Mouse (Mus musculus) bone marrow, adult 2 months (tissue): ENCODE measurements at regions not wholly inside any gene's neighbourhood (a gene's known extent, or its start where the extent isn't known, plus 50 kb on each side); places are given as distances from the start of the nearest gene placed in this dataset.
A peak's percentile ranks its signal among the peaks of the same experiment; 100 is the strongest.

Experiments used
- H3K27ac ChIP-seq: fragments of 200-500 bp; 2 replicates; pipeline ENCODE4 v1.5.1; 2012; ENCODE audit warnings: low read depth, mild to moderate bottlenecking, control low read depth, inconsistent platforms, low read length; ENCODE audit not compliant: control insufficient read depth, poor library complexity, insufficient read depth
- H3K4me1 ChIP-seq: fragments of 200-500 bp; 2 replicates; pipeline ENCODE4 v1.6.1; 2011; ENCODE audit warnings: low read length; ENCODE audit not compliant: control insufficient read depth, insufficient read depth
- H3K4me3 ChIP-seq: fragments of 200-500 bp; replicated peaks from 2 replicates; pipeline ENCODE3; 2011; ENCODE audit warnings: mild to moderate bottlenecking, low read depth, low read length, control low read depth; ENCODE audit not compliant: control insufficient read depth
- CTCF ChIP-seq: fragments of 200-500 bp; IDR thresholded peaks from 2 replicates; pipeline ENCODE4 v1.5.1; 2011; ENCODE audit warnings: low read length, control low read depth; ENCODE audit not compliant: control insufficient read depth, insufficient read depth
- POLR2A ChIP-seq: fragments of 200-500 bp; IDR thresholded peaks from 2 replicates; pipeline ENCODE4 v1.6.1; 2011; ENCODE audit warnings: low read depth, mild to moderate bottlenecking, control low read depth, low read length, borderline replicate concordance; ENCODE audit not compliant: control insufficient read depth
- WGBS: fragments of 180-500 bp; shearing (Covaris S2); methylation state at CpG from one replicate; pipeline ENCODE4 v1.1.7; 2018; 5-methylcytosine and 5-hydroxymethylcytosine counted together

DNA sequence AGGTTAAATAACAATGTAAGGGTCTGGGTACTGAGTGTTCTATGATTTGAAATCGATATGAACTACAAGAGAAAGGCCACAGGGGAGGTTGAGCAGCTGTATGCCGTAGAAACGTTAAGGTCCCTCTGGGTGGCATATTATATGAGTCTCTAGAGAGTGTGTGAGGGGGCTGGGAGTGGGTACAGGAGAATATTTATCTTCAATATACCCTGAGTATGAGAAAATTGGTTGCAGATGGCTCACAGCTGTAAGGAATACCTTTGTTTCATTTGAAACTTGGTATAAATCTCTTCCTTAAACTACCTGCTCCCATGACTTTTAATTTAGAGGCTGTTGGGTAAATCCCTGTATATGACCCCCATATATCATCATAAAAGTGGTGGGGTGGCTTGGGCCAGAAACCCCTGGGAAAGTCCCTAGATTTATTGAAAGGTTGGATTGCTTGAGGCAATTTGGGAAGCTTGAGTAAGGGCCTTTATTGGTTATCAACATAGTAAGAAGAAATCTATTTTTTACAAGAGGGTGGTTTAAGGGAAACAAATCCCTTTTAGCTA is 128.7 kb upstream of the Prkg2 start:
- 77% methylated on average over 3 of the region's 3 CpGs for WGBS
- TF ChIP-seq CTCF = no peak
- no peak for TF ChIP-seq POLR2A
- H3K27ac ChIP-seq = no peak overlapping the region
- H3K4me1 ChIP-seq = no peaks in the 10 kb centered on the region
- no peak overlapping the region for H3K4me3 ChIP-seq

DNA sequence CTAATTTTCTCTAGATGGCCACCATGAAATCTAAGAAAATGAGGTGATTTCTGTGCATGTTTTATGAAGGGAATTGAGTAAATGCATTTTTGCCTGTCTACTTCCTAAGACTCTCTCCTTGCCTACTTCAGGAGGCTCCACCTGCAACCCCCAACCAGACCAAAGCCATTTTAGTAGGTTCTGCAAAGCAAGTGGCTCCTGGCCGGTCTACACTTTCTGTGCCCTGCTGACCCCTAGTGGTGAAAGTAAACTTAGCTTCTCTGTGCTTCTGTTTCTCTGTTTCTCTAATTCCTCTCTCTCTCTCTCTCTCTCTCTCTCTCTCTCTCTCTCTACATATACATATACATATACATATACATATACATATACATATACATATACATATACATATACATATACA is 120.8 kb upstream of the Prkg2 start:
- TF ChIP-seq POLR2A (no peak), CTCF (peak; percentile 45; the same call in 1 of the 2 replicates)
- Histone ChIP-seq H3K27ac (no peak overlapping the region), H3K4me3 (no peak overlapping the region), H3K4me1 (no peaks in the 10 kb centered on the region)
- WGBS = 11% methylated on average over 1 of the region's 1 CpGs

DNA sequence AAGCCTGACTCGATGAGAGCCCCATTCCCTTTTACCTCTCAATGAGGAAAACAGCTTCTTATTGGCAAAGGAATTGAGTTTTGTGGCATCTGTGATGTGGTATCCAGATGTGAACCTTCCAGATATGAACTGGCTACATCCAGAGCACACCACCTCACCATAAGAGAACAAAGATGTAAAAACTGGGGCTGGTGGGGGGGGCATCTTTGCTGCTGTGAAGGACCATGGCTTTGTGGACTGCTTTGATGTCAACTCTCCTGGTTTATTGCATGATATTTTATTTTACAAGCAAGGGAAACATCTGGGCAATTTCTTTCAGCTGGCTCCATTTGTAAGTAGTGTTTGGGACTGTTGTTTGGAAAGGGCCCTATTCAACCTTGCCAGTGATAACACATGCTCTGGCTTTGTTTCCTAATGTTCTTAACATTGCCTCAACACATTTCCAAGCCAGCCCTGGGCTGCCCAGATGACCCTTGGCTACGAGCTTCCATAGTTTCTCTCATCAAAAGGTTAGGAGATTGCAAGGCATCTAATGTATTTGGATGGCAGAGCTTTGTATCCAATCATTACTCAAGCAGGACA is 116.2 kb upstream of the Prkg2 start:
- WGBS = 63% methylated on average over 2 of the region's 2 CpGs
- TF ChIP-seq CTCF (no peak), POLR2A (no peak)
- no peak overlapping the region for H3K27ac ChIP-seq
- H3K4me3 ChIP-seq = no peak overlapping the region
- no peaks in the 10 kb centered on the region for H3K4me1 ChIP-seq

DNA sequence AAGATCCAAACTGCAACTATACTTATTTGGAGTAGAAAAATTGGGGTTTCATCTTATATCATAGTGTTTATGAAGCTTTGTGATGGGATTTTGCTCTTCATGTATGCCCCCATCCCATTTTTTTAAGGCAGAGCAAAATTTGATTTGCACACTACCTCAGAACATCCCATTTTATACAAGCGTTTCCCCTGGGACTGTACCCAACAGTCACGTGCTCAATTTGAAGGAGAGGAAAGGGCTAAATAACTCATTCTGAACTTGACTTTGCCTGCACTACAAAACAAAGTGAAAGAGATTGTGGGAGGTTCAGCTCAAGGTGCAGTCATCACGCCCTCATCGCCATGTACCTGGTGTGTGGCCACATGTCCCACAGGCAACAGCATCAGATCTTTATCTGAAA is 115.1 kb upstream of the Prkg2 start:
- 73% methylated on average over 4 of the region's 4 CpGs for WGBS
- H3K4me3 ChIP-seq = no peak overlapping the region
- no peak overlapping the region for H3K27ac ChIP-seq
- no peaks in the 10 kb centered on the region for H3K4me1 ChIP-seq
- TF ChIP-seq CTCF (no peak), POLR2A (no peak)

DNA sequence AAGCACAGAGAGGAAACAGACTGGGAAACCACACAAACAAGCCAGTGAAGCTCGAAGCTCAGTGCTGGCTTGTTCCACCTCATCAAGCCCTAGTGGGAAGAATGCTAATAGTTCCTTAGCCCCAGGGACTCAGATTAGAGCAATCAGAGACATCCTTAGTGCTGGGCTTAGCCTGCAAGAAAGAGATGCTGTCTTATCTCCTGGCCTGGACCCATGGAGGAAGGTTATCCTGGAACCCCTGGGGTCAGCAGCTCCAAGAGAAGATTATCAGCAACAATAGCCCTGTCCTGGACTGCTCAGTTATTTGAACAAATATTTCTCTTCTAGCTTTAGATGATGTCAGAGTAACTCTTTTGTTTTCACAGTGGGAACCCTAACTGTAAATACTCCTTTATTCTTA is 112.8 kb upstream of the Prkg2 start:
- no peak overlapping the region for H3K27ac ChIP-seq
- 5% methylated on average over 1 of the region's 1 CpGs for WGBS
- H3K4me3 ChIP-seq = no peak overlapping the region
- no peaks in the 10 kb centered on the region for H3K4me1 ChIP-seq
- TF ChIP-seq POLR2A (no peak), CTCF (no peak)

DNA sequence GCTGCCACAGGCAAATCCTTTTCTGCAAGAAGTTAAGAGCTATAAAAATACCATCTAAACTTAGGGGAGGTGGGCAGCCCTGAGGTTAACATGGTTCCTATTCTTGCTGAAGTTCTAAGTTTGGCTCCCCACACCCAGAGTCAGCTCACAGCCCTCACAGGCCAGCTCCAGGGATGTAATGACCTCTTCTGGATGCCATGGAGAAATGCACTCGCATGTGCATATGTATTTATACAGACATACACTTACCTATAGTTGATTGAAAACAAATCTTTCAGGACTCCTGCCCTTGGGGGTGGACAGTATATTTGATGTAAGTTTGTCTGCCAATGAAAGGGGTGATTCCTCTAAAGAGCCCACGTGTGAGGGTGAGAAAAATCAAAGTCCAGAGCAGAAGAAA is 95.5 kb upstream of the Prkg2 start:
- 65% methylated on average over 2 of the region's 2 CpGs for WGBS
- no peak overlapping the region for H3K4me3 ChIP-seq
- no peaks in the 10 kb centered on the region for H3K4me1 ChIP-seq
- no peak for TF ChIP-seq POLR2A
- no peak for TF ChIP-seq CTCF
- H3K27ac ChIP-seq = no peak overlapping the region

DNA sequence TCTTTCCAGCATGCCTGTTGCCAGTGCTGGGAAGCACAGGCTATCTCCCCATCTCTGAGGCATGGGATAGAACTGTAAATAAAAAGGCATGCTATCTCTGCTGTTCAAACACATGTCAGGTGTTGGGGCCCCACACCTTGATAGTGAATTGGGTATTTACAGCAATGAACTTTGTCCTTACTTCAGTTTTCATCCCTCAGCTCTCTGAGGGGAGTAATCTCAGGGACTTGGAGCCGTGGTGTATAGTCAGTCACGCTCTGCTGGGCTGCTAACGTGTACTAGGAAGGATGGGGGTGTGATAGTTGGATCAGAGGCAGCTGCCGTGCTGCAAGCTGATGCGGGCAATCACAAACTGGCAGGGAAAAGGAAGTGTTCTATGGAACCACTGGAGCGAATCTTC is 91.5 kb upstream of the Prkg2 start:
- WGBS = 69% methylated on average over 6 of the region's 6 CpGs
- no peaks in the 10 kb centered on the region for H3K4me1 ChIP-seq
- TF ChIP-seq CTCF (no peak), POLR2A (no peak)
- no peak overlapping the region for H3K27ac ChIP-seq
- H3K4me3 ChIP-seq = no peak overlapping the region

DNA sequence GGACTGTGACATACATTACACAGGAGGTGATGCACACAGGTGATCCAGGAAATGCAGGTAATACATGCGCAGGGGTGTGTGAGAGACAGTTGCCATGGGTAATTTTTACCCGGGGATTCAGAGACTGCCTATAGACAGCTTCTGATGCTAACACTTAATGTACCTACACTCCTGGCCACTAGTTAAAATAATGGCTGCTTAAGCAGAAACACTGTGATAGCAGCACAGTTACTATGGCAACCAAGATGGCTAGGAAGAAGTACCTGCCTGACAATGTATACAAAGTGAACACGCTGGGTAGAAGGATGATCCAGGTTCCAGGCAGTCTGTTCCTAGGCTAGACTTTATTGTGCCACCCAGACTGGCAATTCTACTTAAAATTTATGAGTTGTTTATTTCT is 88.3 kb upstream of the Prkg2 start:
- no peaks in the 10 kb centered on the region for H3K4me1 ChIP-seq
- no peak overlapping the region for H3K27ac ChIP-seq
- no peak overlapping the region for H3K4me3 ChIP-seq
- TF ChIP-seq POLR2A (no peak), CTCF (no peak)
- 83% methylated on average over 3 of the region's 3 CpGs for WGBS

DNA sequence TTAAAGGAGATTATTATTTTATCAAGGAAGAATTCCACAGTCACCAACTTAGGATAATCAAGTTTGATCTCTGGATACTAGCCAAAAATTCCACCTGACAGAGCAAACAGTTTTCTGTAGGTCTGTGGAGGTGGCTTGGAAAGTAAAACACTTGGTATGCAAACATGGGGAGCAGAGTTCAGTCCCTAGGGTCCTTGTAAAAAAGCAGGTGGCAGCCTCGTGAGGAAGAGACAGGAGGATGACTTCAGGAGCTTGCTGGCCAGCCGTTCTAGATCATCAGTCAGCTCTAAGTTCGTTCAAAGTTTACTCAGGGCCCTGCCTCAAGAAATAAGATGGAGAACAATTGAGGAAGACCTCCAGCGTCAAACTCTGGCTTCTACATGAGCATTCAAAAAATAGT is 74.6 kb upstream of the Prkg2 start:
- WGBS = 70% methylated on average over 4 of the region's 4 CpGs
- H3K4me3 ChIP-seq = no peak overlapping the region
- no peak overlapping the region for H3K27ac ChIP-seq
- no peaks in the 10 kb centered on the region for H3K4me1 ChIP-seq
- no peak for TF ChIP-seq POLR2A
- no peak for TF ChIP-seq CTCF

DNA sequence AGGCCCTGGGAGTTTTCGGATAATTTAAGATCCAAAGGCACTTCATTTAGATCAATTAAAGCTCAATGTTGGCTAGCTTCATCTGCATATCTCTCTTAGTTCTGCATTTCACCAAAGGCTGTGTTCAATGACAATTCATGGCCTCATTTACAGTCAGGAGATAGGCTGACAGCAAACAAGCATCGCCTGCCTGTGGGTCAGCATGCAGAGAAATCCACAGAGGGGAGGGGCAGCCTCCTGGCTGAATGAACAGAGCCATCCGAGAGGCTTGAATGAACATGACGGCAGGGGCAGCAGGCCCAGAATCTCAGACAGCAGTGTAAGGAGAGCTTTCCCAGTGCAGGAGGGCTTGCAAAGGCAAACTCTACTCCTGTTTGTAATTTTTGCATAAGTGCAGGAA is 74.1 kb upstream of the Prkg2 start:
- 70% methylated on average over 4 of the region's 4 CpGs for WGBS
- Histone ChIP-seq H3K4me3 (no peak overlapping the region), H3K4me1 (no peaks in the 10 kb centered on the region), H3K27ac (no peak overlapping the region)
- TF ChIP-seq POLR2A = no peak
- TF ChIP-seq CTCF = no peak
